Mouse (Mus musculus) limb, embryonic 14.5 days (tissue): Measurements from ENCODE around the gene Ptgfrn. TPM values are rescaled to one million over a fixed set of nuclear protein-coding genes. Genes with fewer than 3 reads are reported as not detected.

Experiments
- ATAC-seq: fragments of 200-750 bp; cut with Nextera tagmentation; 2 replicates; pipeline ENCODE4 v1.8.0; 2017; ENCODE audit warnings: low read depth, moderate number of reproducible peaks, moderate TSS enrichment; ENCODE audit not compliant: low FRiP score
- DNase-seq: peaks from one replicate; pipeline ENCODE4 v3.0.0-alpha.2; 2015; ENCODE audit warnings: low spot score
- H3K27ac ChIP-seq: fragments of 300-500 bp; sonication (generic); replicated peaks from 2 replicates; pipeline ENCODE4 v1.5.1; 2014; ENCODE audit warnings: low read depth, mild to moderate bottlenecking, low read length, moderate library complexity, mixed read lengths
- H3K27me3 ChIP-seq: fragments of 300-500 bp; sonication (generic); 2 replicates; pipeline ENCODE4 v1.6.1; 2014; ENCODE audit warnings: low read length, mixed read lengths; ENCODE audit not compliant: control insufficient read depth, insufficient read depth
- H3K36me3 ChIP-seq: fragments of 300-500 bp; sonication (generic); 2 replicates; pipeline ENCODE4 v1.6.1; 2014; ENCODE audit warnings: mild to moderate bottlenecking, low read length, moderate library complexity, mixed read lengths; ENCODE audit not compliant: control insufficient read depth, insufficient read depth
- H3K4me1 ChIP-seq: fragments of 300-500 bp; sonication (generic); 2 replicates; pipeline ENCODE4 v1.6.1; 2014; ENCODE audit warnings: antibody characterized with exemption, low read length, mixed read lengths; ENCODE audit not compliant: control insufficient read depth, insufficient read depth
- H3K4me2 ChIP-seq: fragments of 300-500 bp; sonication (generic); replicated peaks from 2 replicates; pipeline ENCODE4 v1.6.1; 2014; ENCODE audit warnings: low read depth, mild to moderate bottlenecking, low read length, moderate library complexity; ENCODE audit not compliant: severe bottlenecking
- H3K4me3 ChIP-seq: fragments of 300-500 bp; sonication (generic); replicated peaks from 2 replicates; pipeline ENCODE4 v1.5.1; 2014; ENCODE audit warnings: low read length
- H3K9ac ChIP-seq: fragments of 300-500 bp; sonication (generic); 2 replicates; pipeline ENCODE4 v1.6.1; 2014; ENCODE audit warnings: mild to moderate bottlenecking, low read depth, low read length, moderate library complexity; ENCODE audit not compliant: severe bottlenecking
- H3K9me3 ChIP-seq: fragments of 300-500 bp; sonication (generic); 2 replicates; pipeline ENCODE4 v1.6.1; 2016; ENCODE audit warnings: low read length; ENCODE audit not compliant: control insufficient read depth
- POLR2A ChIP-seq: fragments of 200-500 bp; IDR thresholded peaks from 2 replicates; pipeline ENCODE4 v1.8.0; 2012; ENCODE audit warnings: inconsistent platforms, mild to moderate bottlenecking, moderate library complexity, borderline replicate concordance; ENCODE audit not compliant: insufficient read depth, insufficient read length; ENCODE audit errors: extremely low read depth
- WGBS: fragments of 180-500 bp; shearing (Covaris S2); extraction: QIAGEN DNeasy Blood & Tissue Kit; methylation state at CpG from one replicate; pipeline ENCODE4 v1.1.7; 2014; 5-methylcytosine and 5-hydroxymethylcytosine counted together
- polyA plus RNA-seq, 2 experiments: library from polyadenylated mRNA; depleted of rRNA in 1 of 2; stranded (reverse) in 1 of 2; unstranded in 1 of 2; fragments of >200 nt; fragmentation: Nextera tagmentation in 1 of 2; extraction: Ambion mirVana in 1 of 2; gene quantifications; 2 replicates each; pipeline versions ENCODE4 v1.2.1 to v1.2.3; 2012 to 2014

Ptgfrn gene
- polyA plus RNA-seq, 2 experiments, result 10.7 to 44.5 TPM

DNA sequence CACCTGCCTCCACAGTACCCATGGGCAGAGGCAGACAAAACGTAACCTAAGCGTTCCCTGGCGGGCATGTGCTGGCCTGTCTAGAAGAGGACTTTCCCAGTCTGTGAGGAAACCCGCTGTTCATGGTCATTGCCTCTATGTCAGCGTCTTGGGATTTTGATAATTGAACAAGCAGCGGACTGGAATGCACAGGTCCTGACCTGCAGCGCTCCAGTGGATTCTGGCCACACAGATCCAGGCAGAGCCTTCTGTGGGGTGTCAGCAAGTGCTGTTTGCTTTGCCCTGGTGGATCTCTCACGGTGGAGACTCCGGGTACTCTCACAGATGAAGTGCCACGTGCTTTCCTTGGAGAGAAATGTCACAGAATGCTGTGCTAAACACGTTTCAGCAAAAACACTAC lies 26.4 kb upstream of the Ptgfrn start:
- Histone ChIP-seq H3K9ac (no peak overlapping the region), H3K4me3 (no peak overlapping the region), H3K27ac (no peak overlapping the region), H3K4me2 (no peak overlapping the region), H3K36me3 (no peaks in the 10 kb centered on the region), H3K4me1 (no peaks in the 10 kb centered on the region), H3K9me3 (no peaks in the 10 kb centered on the region), H3K27me3 (no peaks in the 10 kb centered on the region)
- DNase-seq (no peak), ATAC-seq (no peak)
- 44% methylated on average over 11 of the region's 11 CpGs for WGBS
- no peak for TF ChIP-seq POLR2A

DNA sequence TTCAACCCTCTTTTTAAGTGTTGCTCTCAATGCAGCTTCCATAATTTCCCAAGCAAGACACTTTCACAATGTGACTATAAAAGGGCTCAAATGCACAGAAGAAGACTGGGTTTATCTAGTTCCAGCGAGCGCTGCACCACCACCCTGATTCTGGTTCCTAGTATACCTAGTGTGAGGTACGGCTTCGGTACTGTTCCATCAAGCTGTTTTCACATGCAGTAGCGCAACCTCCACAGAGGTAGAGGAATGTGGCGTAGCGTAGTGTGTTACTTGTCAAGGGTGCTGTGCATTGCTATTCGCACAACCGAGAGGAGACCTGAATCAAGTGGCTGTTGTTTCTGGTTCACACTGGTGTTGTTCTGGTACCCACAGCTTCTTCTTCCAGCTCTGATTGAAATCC lies 24.8 kb upstream of the Ptgfrn start:
- Histone ChIP-seq H3K9me3 (no peaks in the 10 kb centered on the region), H3K36me3 (no peaks in the 10 kb centered on the region), H3K9ac (no peak overlapping the region), H3K27me3 (no peaks in the 10 kb centered on the region), H3K4me2 (no peak overlapping the region), H3K4me3 (no peak overlapping the region), H3K4me1 (peaks cover 9% of the 10 kb centered on the region), H3K27ac (no peak overlapping the region)
- DNase-seq, result no peak
- no peak for ATAC-seq
- no peak for TF ChIP-seq POLR2A
- 96% methylated on average over 9 of the region's 9 CpGs for WGBS

DNA sequence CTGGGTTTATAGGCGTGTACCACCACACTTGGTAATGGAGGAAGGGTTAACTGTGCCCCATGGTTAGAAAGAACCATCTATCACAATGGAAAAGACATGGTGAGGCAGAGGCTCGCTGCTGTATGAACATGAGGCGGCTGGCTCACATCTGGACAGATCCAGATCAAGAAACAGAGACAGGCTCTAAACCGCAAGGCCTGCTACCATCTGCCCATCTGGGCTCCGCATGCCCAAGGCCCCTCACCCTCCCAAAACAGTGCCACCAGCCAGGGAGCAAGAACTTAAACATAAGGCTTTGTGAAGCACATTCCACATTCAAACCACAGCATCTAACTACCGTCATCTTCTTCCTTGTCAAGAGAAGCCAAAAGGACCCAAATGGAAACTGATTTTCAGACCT lies 22.9 kb upstream of the Ptgfrn start:
- Histone ChIP-seq H3K27me3 (no peaks in the 10 kb centered on the region), H3K27ac (no peak overlapping the region), H3K36me3 (no peaks in the 10 kb centered on the region), H3K4me1 (peaks cover 13% of the 10 kb centered on the region), H3K4me2 (no peak overlapping the region), H3K9ac (no peak overlapping the region), H3K9me3 (no peaks in the 10 kb centered on the region), H3K4me3 (no peak overlapping the region)
- 84% methylated on average over 6 of the region's 6 CpGs for WGBS
- DNase-seq (no peak), ATAC-seq (no peak)
- no peak for TF ChIP-seq POLR2A

DNA sequence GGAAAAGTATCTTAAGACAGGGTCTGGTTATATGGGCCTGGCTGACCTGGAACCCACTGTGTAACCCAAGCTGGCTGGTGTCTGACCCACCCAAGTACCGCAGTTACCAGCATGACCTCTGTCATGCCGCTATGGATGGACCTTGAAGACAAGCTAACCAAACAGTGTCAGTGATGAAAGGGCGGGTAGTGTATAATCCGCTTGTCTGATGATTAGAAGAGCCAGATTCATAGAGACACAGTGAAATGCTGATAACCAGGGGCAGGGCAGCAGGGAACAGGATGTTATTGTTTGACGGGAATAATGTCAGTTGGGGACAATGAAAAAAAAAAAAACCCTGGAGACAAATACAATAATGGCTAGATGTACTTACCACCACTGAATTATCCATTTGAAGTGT lies 21.7 kb upstream of the Ptgfrn start:
- WGBS, result 92% methylated on average over 5 of the region's 5 CpGs

DNA sequence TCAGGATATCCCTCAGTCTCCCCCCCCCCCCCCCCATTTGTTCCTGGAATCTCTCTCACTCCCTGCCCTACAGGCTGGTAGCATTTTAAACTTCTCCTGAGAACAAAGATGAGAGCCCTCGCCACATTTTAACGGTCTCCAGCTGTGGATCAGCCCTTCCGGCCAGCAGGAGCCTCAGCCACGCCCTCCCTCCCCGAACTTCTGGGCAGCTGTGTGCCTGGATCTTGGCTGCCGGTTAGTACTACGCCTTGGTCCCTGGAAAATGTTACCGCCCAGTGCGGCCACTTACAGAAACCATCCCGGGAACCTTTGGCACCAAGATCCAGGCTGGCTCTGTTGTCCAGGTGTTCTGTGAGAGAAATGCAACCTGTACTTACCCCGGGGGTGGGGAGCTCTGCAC lies 20.4 kb upstream of the Ptgfrn start:
- 1% methylated on average over 11 of the region's 11 CpGs for WGBS
- peaks cover 13% of the 10 kb centered on the region for H3K4me1 ChIP-seq
- H3K27me3 ChIP-seq, result no peaks in the 10 kb centered on the region
- H3K27ac ChIP-seq, result no peak overlapping the region
- DNase-seq (peak; percentile 84), ATAC-seq (peak; percentile 80)
- peak overlapping the region; percentile 35 for H3K4me2 ChIP-seq
- H3K9me3 ChIP-seq, result no peaks in the 10 kb centered on the region
- no peak overlapping the region for H3K9ac ChIP-seq
- H3K4me3 ChIP-seq, result no peak overlapping the region
- H3K36me3 ChIP-seq, result no peaks in the 10 kb centered on the region
- no peak for TF ChIP-seq POLR2A

More for the DNA sequence above, 21.7 kb upstream of the Ptgfrn start:
- no peaks in the 10 kb centered on the region for H3K36me3 ChIP-seq
- H3K4me3 ChIP-seq, result no peak overlapping the region
- ATAC-seq (no peak), DNase-seq (no peak)
- H3K4me1 ChIP-seq, result peaks cover 13% of the 10 kb centered on the region
- no peak overlapping the region for H3K27ac ChIP-seq
- H3K9ac ChIP-seq, result no peak overlapping the region
- H3K27me3 ChIP-seq, result no peaks in the 10 kb centered on the region
- no peaks in the 10 kb centered on the region for H3K9me3 ChIP-seq
- H3K4me2 ChIP-seq, result no peak overlapping the region
- TF ChIP-seq POLR2A, result no peak

DNA sequence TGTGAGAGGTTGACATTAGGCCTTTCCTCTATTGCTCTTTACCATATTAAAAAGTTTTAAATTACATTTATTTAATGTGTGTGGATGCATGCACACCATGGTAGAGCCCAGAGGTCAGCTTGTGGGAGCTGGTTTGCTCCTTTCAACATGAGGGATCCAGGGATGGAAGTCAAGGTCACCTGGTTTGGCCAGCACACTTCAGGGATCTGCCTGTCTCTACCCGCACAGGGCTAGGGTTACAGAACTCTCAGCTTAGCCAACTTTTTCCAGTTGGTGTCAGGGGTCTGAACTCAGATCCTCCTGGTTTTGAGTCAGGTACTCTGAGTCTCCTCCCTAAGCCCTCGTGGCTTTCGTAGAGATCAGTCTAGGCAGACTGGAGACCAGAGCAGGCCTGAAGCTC lies 19.5 kb upstream of the Ptgfrn start:
- no peak overlapping the region for H3K9ac ChIP-seq
- 54% methylated on average over 3 of the region's 3 CpGs for WGBS
- H3K4me1 ChIP-seq, result peaks cover 13% of the 10 kb centered on the region
- no peak overlapping the region for H3K4me3 ChIP-seq
- ATAC-seq (no peak), DNase-seq (no peak)
- no peak overlapping the region for H3K27ac ChIP-seq
- no peak overlapping the region for H3K4me2 ChIP-seq
- H3K36me3 ChIP-seq, result no peaks in the 10 kb centered on the region
- no peaks in the 10 kb centered on the region for H3K27me3 ChIP-seq
- H3K9me3 ChIP-seq, result no peaks in the 10 kb centered on the region
- no peak for TF ChIP-seq POLR2A
